Mouse (Mus musculus) liver, embryonic 14.5 days (tissue): ENCODE data around the gene Cyp3a11. TPM values are rescaled to one million over a fixed set of nuclear protein-coding genes. Genes with fewer than 3 reads are reported as not detected.
A peak's percentile ranks its signal among the peaks of the same experiment; 100 is the strongest.
"Not testable (repeated sequence)": the region's sequence is repeated elsewhere in the genome, so short reads cannot be mapped to it uniquely, and the experiment has no call there.

Experiments
- ATAC-seq: fragments of 200-750 bp; cut with Nextera tagmentation; 2 replicates; pipeline ENCODE4 v1.8.0; 2017; ENCODE audit warnings: moderate number of reproducible peaks, mild to moderate bottlenecking, moderate library complexity; ENCODE audit not compliant: insufficient read depth
- DNase-seq, 3 experiments: peaks; one replicate each; pipeline ENCODE4 v3.0.0-alpha.2; 2012 to 2013; ENCODE audit warnings: low read depth in 3 of 3, low spot score in 3 of 3
- H3K27ac ChIP-seq: fragments of 300-500 bp; sonication (generic); 2 replicates; pipeline ENCODE4 v1.5.1; 2014; ENCODE audit warnings: moderate library complexity, mild to moderate bottlenecking, control low read depth, inconsistent platforms
- H3K27me3 ChIP-seq: fragments of 300-500 bp; sonication (generic); 2 replicates; pipeline ENCODE4 v1.6.1; 2014; ENCODE audit warnings: mild to moderate bottlenecking, low read length, moderate library complexity; ENCODE audit not compliant: control insufficient read depth, insufficient read depth
- H3K36me3 ChIP-seq: fragments of 300-500 bp; sonication (generic); replicated peaks from 2 replicates; pipeline ENCODE4 v1.6.1; 2014; ENCODE audit warnings: low read depth; ENCODE audit not compliant: control insufficient read depth, insufficient read depth
- H3K4me1 ChIP-seq, 2 experiments: fragments of 200-500 bp in 1 of 2; fragments of 300-500 bp in 1 of 2; sonication (generic) in 1 of 2; replicated peaks; 2 replicates each; pipeline ENCODE4 v1.6.1; 2012 to 2014; ENCODE audit warnings: antibody characterized with exemption in 1 of 2, inconsistent platforms in 1 of 2, low read length in 1 of 2; ENCODE audit not compliant: control insufficient read depth in 2 of 2, insufficient read depth in 2 of 2
- H3K4me2 ChIP-seq: fragments of 300-500 bp; sonication (generic); 2 replicates; pipeline ENCODE4 v1.6.1; 2014; ENCODE audit warnings: low read depth, mild to moderate bottlenecking, control low read depth, moderate library complexity
- H3K4me3 ChIP-seq, 2 experiments: fragments of 200-500 bp in 1 of 2; fragments of 300-500 bp in 1 of 2; sonication (generic) in 1 of 2; 2 replicates each; pipeline ENCODE4 v1.5.1; 2012 to 2014; ENCODE audit warnings: low read depth in 2 of 2, low read length in 2 of 2, mild to moderate bottlenecking in 2 of 2, control low read depth in 1 of 2, inconsistent platforms in 1 of 2, moderate library complexity in 1 of 2; ENCODE audit not compliant: insufficient read depth in 1 of 2
- H3K9ac ChIP-seq: fragments of 300-500 bp; sonication (generic); replicated peaks from 2 replicates; pipeline ENCODE4 v1.6.1; 2014; ENCODE audit warnings: mild to moderate bottlenecking, control low read depth, moderate library complexity
- H3K9me3 ChIP-seq: fragments of 300-500 bp; sonication (generic); 2 replicates; pipeline ENCODE4 v1.6.1; 2016; ENCODE audit warnings: low read length, mixed read lengths; ENCODE audit not compliant: control insufficient read depth
- CTCF ChIP-seq: IDR thresholded peaks from 2 replicates; pipeline ENCODE4 v1.5.1; 2016; ENCODE audit warnings: antibody characterized with exemption, low read depth, control low read depth
- EP300 ChIP-seq: IDR thresholded peaks from 2 replicates; pipeline ENCODE4 v1.6.1; 2016; ENCODE audit warnings: antibody characterized with exemption, low read depth
- WGBS: fragments of 180-500 bp; shearing (Covaris S2); extraction: QIAGEN DNeasy Blood & Tissue Kit; methylation state at CpG from one replicate; pipeline ENCODE4 v1.1.7; 2014; ENCODE audit not compliant: insufficient replicate concordance; 5-methylcytosine and 5-hydroxymethylcytosine counted together
- polyA plus RNA-seq, 2 experiments: library from polyadenylated mRNA; depleted of rRNA in 1 of 2; stranded (reverse) in 1 of 2; unstranded in 1 of 2; fragments of >200 nt; fragmentation: Nextera tagmentation in 1 of 2; extraction: Ambion mirVana in 1 of 2; gene quantifications; 2 replicates each; pipeline versions ENCODE4 v1.2.1 to v1.2.3; 2012 to 2014

Cyp3a11 gene
- polyA plus RNA-seq, 2 experiments = 1.9 to 5.9 TPM

DNA sequence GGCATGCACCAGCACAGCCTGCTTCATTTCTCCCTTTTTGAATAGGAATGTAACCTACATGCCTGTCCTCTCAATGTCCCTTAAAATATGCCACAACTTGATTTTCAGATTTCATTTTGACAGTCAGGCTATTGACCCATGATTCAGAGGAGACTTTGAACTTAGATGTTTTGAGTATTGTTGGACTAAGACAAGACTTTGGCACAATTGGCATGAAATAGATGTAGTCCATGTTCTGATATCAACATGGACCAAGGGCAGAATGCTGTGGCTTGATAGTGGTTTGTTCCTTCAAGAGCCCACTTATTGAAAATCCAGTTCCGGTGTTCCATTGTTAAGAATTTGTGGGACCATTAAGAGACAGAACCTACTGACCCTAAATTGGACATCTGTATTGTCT lies 23.6 kb upstream of the Cyp3a11 start:
- TF ChIP-seq CTCF = no peak
- TF ChIP-seq EP300 = no peak
- H3K36me3 ChIP-seq = no peaks in the 10 kb centered on the region
- no peaks in the 10 kb centered on the region; the same call in 1 of the 2 replicates for H3K9me3 ChIP-seq
- H3K9ac ChIP-seq = no peak overlapping the region
- no peak for ATAC-seq
- no peak overlapping the region for H3K4me3 ChIP-seq
- no peak for DNase-seq
- no peaks in the 10 kb centered on the region for H3K4me1 ChIP-seq
- H3K4me2 ChIP-seq = no peak overlapping the region
- WGBS = 73% methylated on average over 1 of the region's 1 CpGs
- no peak overlapping the region for H3K27ac ChIP-seq
- no peaks in the 10 kb centered on the region for H3K27me3 ChIP-seq

GRCm38 (mm10) chr5:145900436-145900990 lies 20.7 kb upstream of the Cyp3a11 start:
- WGBS = 41% methylated on average over 2 of the region's 2 CpGs
- Histone ChIP-seq H3K9ac (no peak overlapping the region), H3K9me3 (no peaks in the 10 kb centered on the region), H3K36me3 (no peaks in the 10 kb centered on the region), H3K4me1 (no peaks in the 10 kb centered on the region), H3K4me2 (no peak overlapping the region), H3K27me3 (no peaks in the 10 kb centered on the region), H3K27ac (no peak overlapping the region), H3K4me3 (no peak overlapping the region)
- DNase-seq (no peak), ATAC-seq (no peak)
- no peak for TF ChIP-seq CTCF
- no peak for TF ChIP-seq EP300

DNA sequence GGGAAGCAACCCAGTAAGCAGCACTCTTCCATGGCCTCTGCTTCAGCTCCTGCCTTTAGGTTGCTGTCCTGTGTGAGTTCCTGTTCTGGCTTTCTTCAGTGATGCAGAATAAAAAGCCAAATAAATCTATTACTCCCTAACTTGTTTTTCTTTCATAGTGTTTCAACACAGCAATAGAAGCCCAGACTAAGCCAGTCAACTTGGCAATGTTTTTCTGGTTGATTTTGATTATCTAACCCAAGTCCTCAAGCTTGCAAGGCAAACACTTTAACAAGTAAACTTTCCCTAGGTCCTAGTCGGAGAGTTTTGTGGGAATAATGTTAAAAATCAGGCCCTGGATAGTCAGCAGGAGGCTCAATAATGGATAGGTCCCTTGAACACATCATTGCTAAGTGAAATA lies 17.5 kb upstream of the Cyp3a11 start:
- DNase-seq (no peak), ATAC-seq (no peak)
- Histone ChIP-seq H3K4me2 (no peak overlapping the region), H3K27ac (no peak overlapping the region), H3K4me3 (no peak overlapping the region), H3K36me3 (no peaks in the 10 kb centered on the region), H3K27me3 (no peaks in the 10 kb centered on the region), H3K4me1 (no peaks in the 10 kb centered on the region), H3K9me3 (no peaks in the 10 kb centered on the region), H3K9ac (no peak overlapping the region)
- TF ChIP-seq CTCF (no peak), EP300 (no peak)
- 24% methylated on average over 1 of the region's 1 CpGs for WGBS

- Histone ChIP-seq H3K9ac (no peak overlapping the region), H3K9me3 (no peaks in the 10 kb centered on the region), H3K4me2 (no peak overlapping the region), H3K4me1 (no peaks in the 10 kb centered on the region), H3K4me3 (no peak overlapping the region), H3K36me3 (no peaks in the 10 kb centered on the region), H3K27me3 (no peaks in the 10 kb centered on the region), H3K27ac (no peak overlapping the region)
- DNase-seq = peak in 1 of 3 experiments; percentile 7
- no peak for TF ChIP-seq EP300
- no peak for TF ChIP-seq CTCF
- ATAC-seq = peak; percentile 51; the same call in 1 of the 2 replicates
Observed at GRCm38 (mm10) chr5:145881207-145881606, 1.4 kb upstream of the Cyp3a11 start.

DNA sequence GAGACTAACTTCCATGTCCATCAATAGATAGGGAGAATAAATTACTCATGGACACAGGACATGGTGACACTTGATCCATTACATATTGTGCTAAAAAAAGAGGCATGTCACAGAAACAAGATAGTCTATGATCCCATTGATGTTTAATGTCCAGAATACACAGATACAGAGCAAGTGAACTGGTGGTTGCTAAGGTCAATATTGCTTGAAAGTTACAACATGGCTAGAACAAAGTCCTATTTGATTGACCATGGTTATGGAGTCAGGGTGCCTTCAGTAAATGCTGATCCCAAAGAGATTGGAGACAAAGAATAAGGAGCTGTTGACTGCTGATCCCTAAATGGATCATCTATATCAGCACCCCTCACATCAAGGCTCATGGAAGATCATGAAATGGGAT lies 12.3 kb downstream of the Cyp3a11 start:
- not testable (repeated sequence) for H3K4me1 ChIP-seq, H3K9ac ChIP-seq, H3K4me3 ChIP-seq, H3K36me3 ChIP-seq, H3K9me3 ChIP-seq, H3K27ac ChIP-seq, H3K4me2 ChIP-seq, ATAC-seq, H3K27me3 ChIP-seq, DNase-seq

DNA sequence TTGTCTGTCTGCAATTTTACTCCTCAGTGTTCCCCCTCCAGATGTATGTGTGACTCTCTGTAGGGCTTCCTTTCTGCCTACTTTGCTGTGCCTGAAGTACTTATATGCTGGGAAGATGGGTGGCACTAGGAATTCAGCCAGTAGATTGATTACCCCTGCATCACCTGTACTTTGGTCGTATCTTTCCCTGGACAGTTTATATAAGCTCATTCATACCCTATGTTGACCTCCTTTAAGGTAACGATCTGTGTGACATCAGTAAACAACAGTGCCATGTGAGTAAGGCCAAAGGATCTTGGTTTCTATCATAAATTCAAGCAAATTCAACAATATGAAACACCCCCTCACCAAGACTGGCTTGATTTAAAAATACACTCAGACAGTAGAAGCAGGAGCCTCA lies 74.0 kb downstream of the Cyp3a11 start, which contains the start of gene Cyp3a44:
Gene Cyp3a44, minus strand, starts transcription at position 79 of the 400 bp plus-strand sequence.
- H3K4me2 ChIP-seq, H3K36me3 ChIP-seq, H3K9me3 ChIP-seq, H3K9ac ChIP-seq, H3K27me3 ChIP-seq, H3K4me1 ChIP-seq, ATAC-seq, DNase-seq, H3K4me3 ChIP-seq, H3K27ac ChIP-seq: not testable (repeated sequence)
- 40% methylated on average over 2 of the region's 2 CpGs for WGBS

Other genes with a start within 250 kb of the Cyp3a11 start
- 0.02 TPM in 1 of 2 replicates, not detected in the other for gene Cyp3a41a, start 159.8 kb downstream of the Cyp3a11 start, polyA plus RNA-seq (2012; rRNA removed)
- 0.10 and 0.21 TPM in 2 replicates for gene Cyp3a41a, start 159.8 kb downstream of the Cyp3a11 start, polyA plus RNA-seq (2014; fragmentation: Nextera tagmentation; extraction: Ambion mirVana)
- not detected in 2 replicates for gene Cyp3a44, start 74.1 kb downstream of the Cyp3a11 start, polyA plus RNA-seq (2012; rRNA removed)
- 0.08 TPM in 1 of 2 replicates, not detected in the other for gene Cyp3a44, start 74.1 kb downstream of the Cyp3a11 start, polyA plus RNA-seq (2014; fragmentation: Nextera tagmentation; extraction: Ambion mirVana)
- gene Cyp3a25, start 129.7 kb upstream of the Cyp3a11 start, polyA plus RNA-seq (2012; rRNA removed) = not detected in 2 replicates
- 0.10 and 0.16 TPM in 2 replicates for gene Cyp3a25, start 129.7 kb upstream of the Cyp3a11 start, polyA plus RNA-seq (2014; fragmentation: Nextera tagmentation; extraction: Ambion mirVana)
- gene Cyp3a59, start 199.3 kb upstream of the Cyp3a11 start, polyA plus RNA-seq (2012; rRNA removed) = not detected in 2 replicates
- 0.19 TPM in 1 of 2 replicates, not detected in the other for gene Cyp3a59, start 199.3 kb upstream of the Cyp3a11 start, polyA plus RNA-seq (2014; fragmentation: Nextera tagmentation; extraction: Ambion mirVana)